ENCODE assay signal across 9 mouse cellular contexts in the genomic region with DNA sequence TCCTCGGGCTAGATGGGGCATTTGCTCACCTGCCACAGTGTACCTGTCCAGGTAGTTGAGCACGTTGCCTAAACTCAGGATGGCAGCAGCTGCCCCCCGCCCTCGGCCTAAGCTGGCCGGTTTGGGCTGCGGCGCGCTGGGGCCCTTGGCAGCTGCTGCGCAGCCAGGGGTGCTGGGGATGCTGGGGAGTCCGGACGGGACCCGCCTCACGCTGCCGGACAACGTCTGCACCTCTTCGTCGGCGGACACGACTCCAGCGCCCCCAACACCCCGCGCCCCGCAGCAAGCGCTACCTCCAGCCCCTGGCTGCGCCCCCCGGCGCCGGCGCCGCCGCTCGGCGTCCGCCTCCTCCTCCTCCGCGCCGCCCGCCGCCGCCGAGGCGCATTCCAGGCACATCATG. TPM values are rescaled to one million over a fixed set of nuclear protein-coding genes. Genes with fewer than 3 reads are reported as not detected.
A peak's percentile ranks its signal among the peaks of the same experiment; 100 is the strongest.
DNase-seq lines count a peak whose midpoint lies in the region; ATAC-seq lines count a peak whose summit lies in the region.
"Had no signal": no experiment of that assay in that cellular context is flagged by ENCODE, and none has a peak within 500 bp of the region (broad histone marks: within the 10 kb centered on the region; RNA-seq: fewer than 3 reads in every experiment).

No protein-coding gene starts in this region.

- no peak for DNase-seq in heart, postnatal 14 days
- DNase-seq in 416B (ENCODE audit: low read depth), result peak; percentile 14
- DNase-seq in embryonic facial prominence, embryonic 14.5 days (ENCODE audit: low spot score), result no peak
- peak; percentile 54 for DNase-seq in liver, embryonic 11.5 days (ENCODE audit: low spot score)
- DNase-seq in urinary bladder, postnatal 36 days (ENCODE audit: low spot score in 2 of 2), result no peak
- no peak for DNase-seq in ovary, adult 18-20 months (ENCODE audit: low spot score)
- no peak for DNase-seq in embryo, embryonic 11 days

- H3K4me1 ChIP-seq in heart, embryonic 12.5 days (replicated peaks), result peaks cover 16% of the 10 kb centered on the region
- peaks cover 10% of the 10 kb centered on the region for H3K4me1 ChIP-seq in embryonic facial prominence, embryonic 14.5 days (ENCODE audit: control insufficient read depth, insufficient read depth, low read length)
- H3K4me1 ChIP-seq in liver, embryonic 11.5 days (replicated peaks; ENCODE audit: control insufficient read depth, insufficient read depth, low read length), result peaks cover 49% of the 10 kb centered on the region

- peaks cover 52% of the 10 kb centered on the region for H3K27me3 ChIP-seq in heart, embryonic 12.5 days (replicated peaks)
- peaks cover 32% of the 10 kb centered on the region for H3K27me3 ChIP-seq in embryonic facial prominence, embryonic 14.5 days (replicated peaks; ENCODE audit: control insufficient read depth, insufficient read depth, low read length)
- peaks cover 15% of the 10 kb centered on the region; the same call in 1 of the 2 replicates for H3K27me3 ChIP-seq in liver, embryonic 11.5 days (replicated peaks; ENCODE audit: control insufficient read depth, insufficient read depth, low read length)

- no peaks in the 10 kb centered on the region for H3K9me3 ChIP-seq in heart, embryonic 12.5 days (replicated peaks)
- H3K9me3 ChIP-seq in embryonic facial prominence, embryonic 14.5 days (ENCODE audit: control insufficient read depth, low read length), result no peaks in the 10 kb centered on the region
- H3K9me3 ChIP-seq in liver, embryonic 11.5 days (ENCODE audit: control insufficient read depth, low read length), result no peaks in the 10 kb centered on the region

- no peak overlapping the region for H3K27ac ChIP-seq in heart, embryonic 12.5 days (ENCODE audit: poor library complexity, severe bottlenecking)
- H3K27ac ChIP-seq in embryonic facial prominence, embryonic 14.5 days (replicated peaks; ENCODE audit: low read depth, low read length), result peak overlapping the region; percentile 54
- H3K27ac ChIP-seq in liver, embryonic 11.5 days (ENCODE audit: low read depth, low read length), result peak overlapping the region; percentile 22; the same call in 1 of the 2 replicates
- H3K27ac ChIP-seq: macrophage had no signal

- intact Hi-C loops in heart, postnatal 14 days (cut with DNase I), result loop anchor here (2.0 kb wide), 1 partner anchor 31 kb away; no protein-coding TSS in a partner anchor

- H3K4me3 ChIP-seq in heart, embryonic 12.5 days, result peak overlapping the region; percentile 85
- peak overlapping the region; percentile 57 for H3K4me3 ChIP-seq in embryonic facial prominence, embryonic 14.5 days (ENCODE audit: low read depth, low read length)
- peak overlapping the region; percentile 83 for H3K4me3 ChIP-seq in liver, embryonic 11.5 days (ENCODE audit: low read depth, low read length)

- WGBS in heart, embryonic 12.5 days, result under 1% methylated on average over 40 of the region's 42 CpGs
- 2% methylated on average over 14 of the region's 42 CpGs for WGBS in embryonic facial prominence, embryonic 14.5 days
- WGBS in liver, embryonic 11.5 days, result 1% methylated on average over 38 of the region's 42 CpGs

- H3K36me3 ChIP-seq in heart, embryonic 12.5 days, result no peaks in the 10 kb centered on the region
- no peaks in the 10 kb centered on the region for H3K36me3 ChIP-seq in embryonic facial prominence, embryonic 14.5 days (ENCODE audit: control insufficient read depth, insufficient read depth, low read length)
- H3K36me3 ChIP-seq in liver, embryonic 11.5 days (ENCODE audit: control insufficient read depth, insufficient read depth, low read length), result no peaks in the 10 kb centered on the region

- peak overlapping the region; percentile 78 for H3K9ac ChIP-seq in heart, embryonic 12.5 days
- H3K9ac ChIP-seq in embryonic facial prominence, embryonic 14.5 days (ENCODE audit: low read depth, low read length), result peak overlapping the region; percentile 62
- peak overlapping the region; percentile 70 for H3K9ac ChIP-seq in liver, embryonic 11.5 days (ENCODE audit: low read depth, low read length)

- ATAC-seq in heart, embryonic 12.5 days (ENCODE audit: insufficient number of reproducible peaks, low FRiP score), result no peak; the same call in 1 of the 2 replicates
- peak; percentile 3; the same call in 1 of the 2 replicates for ATAC-seq in embryonic facial prominence, embryonic 14.5 days (ENCODE audit: low read depth)
- ATAC-seq in liver, embryonic 11.5 days (replicated peaks; ENCODE audit: low FRiP score), result peak; percentile 25

- peak overlapping the region; percentile 100 for H3K4me2 ChIP-seq in heart, embryonic 12.5 days
- peak overlapping the region; percentile 99 for H3K4me2 ChIP-seq in embryonic facial prominence, embryonic 14.5 days (ENCODE audit: low read depth, low read length)
- H3K4me2 ChIP-seq in liver, embryonic 11.5 days, result peak overlapping the region; percentile 95

RNA-seq across cellular contexts. Expression of gene Spns2, which starts 0.3 kb away (rescaled TPM):
- polyA plus RNA-seq in heart, embryonic 12.5 days (2016; fragmentation: Nextera tagmentation; extraction: Ambion mirVana), result 3.3 and 3.5 TPM in 2 replicates
- 10 to 100 TPM; 16.5 to 16.8 TPM for total RNA-seq in heart, postnatal 14 days (2021)
- 6.0 and 9.5 TPM in 2 replicates for polyA plus RNA-seq in embryonic facial prominence, embryonic 14.5 days (2014; fragmentation: Nextera tagmentation; extraction: Ambion mirVana)
- 20.0 and 21.0 TPM in 2 replicates for polyA plus RNA-seq in liver, embryonic 11.5 days (2014; fragmentation: Nextera tagmentation; extraction: Ambion mirVana)
- polyA plus RNA-seq: macrophage had no signal

RNA-seq across cellular contexts. Expression of gene Mybbp1a, which starts 48.2 kb away (rescaled TPM):
- 99.5 and 106 TPM in 2 replicates for polyA plus RNA-seq in heart, embryonic 12.5 days (2016; fragmentation: Nextera tagmentation; extraction: Ambion mirVana)
- total RNA-seq in heart, postnatal 14 days (2021), result 10 to 100 TPM; 38.0 to 38.4 TPM
- 114 and 123 TPM in 2 replicates for polyA plus RNA-seq in embryonic facial prominence, embryonic 14.5 days (2014; fragmentation: Nextera tagmentation; extraction: Ambion mirVana)
- 263 and 272 TPM in 2 replicates for polyA plus RNA-seq in liver, embryonic 11.5 days (2014; fragmentation: Nextera tagmentation; extraction: Ambion mirVana)

RNA-seq across cellular contexts. Expression of gene Ggt6, which starts 54.1 kb away (rescaled TPM):
- polyA plus RNA-seq in heart, embryonic 12.5 days (2016; fragmentation: Nextera tagmentation; extraction: Ambion mirVana), result not detected in 2 replicates
- under 1 TPM in 1 of 2 experiments, not detected in 1; 0.39 TPM for total RNA-seq in heart, postnatal 14 days (2021)
- polyA plus RNA-seq in embryonic facial prominence, embryonic 14.5 days (2014; fragmentation: Nextera tagmentation; extraction: Ambion mirVana), result 1.8 and 2.5 TPM in 2 replicates
- polyA plus RNA-seq in liver, embryonic 11.5 days (2014; fragmentation: Nextera tagmentation; extraction: Ambion mirVana), result not detected in 2 replicates
- polyA plus RNA-seq: macrophage had no signal

Comparison
In these comparisons a context has a peak if more than half of its experiments do, and no peak if none do; other contexts are left out.
1. DNase-seq: peak in 416B (single experiment) and liver, embryonic 11.5 days (single experiment); none in heart, postnatal 14 days (0 of 2), embryonic facial prominence, embryonic 14.5 days (single experiment), urinary bladder, postnatal 36 days (0 of 2), ovary, adult 18-20 months (single experiment) and embryo, embryonic 11 days (single experiment).
2. Peak in every context shown above with its lines, with median percentiles within 50 percentile points of each other: H3K4me2 ChIP-seq, H3K4me3 ChIP-seq and H3K9ac ChIP-seq.